Mouse (Mus musculus) kidney, postnatal 0 days (tissue): ENCODE results near the gene Olfr689. TPM values are rescaled to one million over a fixed set of nuclear protein-coding genes. Genes with fewer than 3 reads are reported as not detected.

Experiments used
- ATAC-seq: fragments of 200-750 bp; cut with Nextera tagmentation; replicated peaks from 2 replicates; pipeline ENCODE4 v1.8.0; 2017; ENCODE audit warnings: low read depth, moderate number of reproducible peaks, moderate TSS enrichment, moderate library complexity; ENCODE audit not compliant: low FRiP score
- DNase-seq: peaks from one replicate; pipeline ENCODE4 v3.0.0-alpha.2; 2016; ENCODE audit warnings: low spot score
- H3K27ac ChIP-seq: fragments of 300-500 bp; sonication (generic); 2 replicates; pipeline ENCODE4 v1.5.1; 2014; ENCODE audit warnings: mild to moderate bottlenecking
- H3K27me3 ChIP-seq: fragments of 300-500 bp; sonication (generic); 2 replicates; pipeline ENCODE4 v1.6.1; 2014; ENCODE audit warnings: low read length, mixed read lengths; ENCODE audit not compliant: insufficient read depth
- H3K36me3 ChIP-seq: fragments of 300-500 bp; sonication (generic); 2 replicates; pipeline ENCODE4 v1.6.1; 2014; ENCODE audit warnings: low read length, mixed read lengths; ENCODE audit not compliant: insufficient read depth
- H3K4me1 ChIP-seq: fragments of 300-500 bp; sonication (generic); replicated peaks from 2 replicates; pipeline ENCODE4 v1.6.1; 2014; ENCODE audit warnings: antibody characterized with exemption, low read length, mixed read lengths; ENCODE audit not compliant: insufficient read depth
- H3K4me2 ChIP-seq: fragments of 300-500 bp; sonication (generic); 2 replicates; pipeline ENCODE4 v1.6.1; 2014; ENCODE audit warnings: mild to moderate bottlenecking, low read length, moderate library complexity, mixed read lengths
- H3K4me3 ChIP-seq: fragments of 300-500 bp; sonication (generic); replicated peaks from 2 replicates; pipeline ENCODE4 v1.5.1; 2014; ENCODE audit warnings: low read depth, low read length
- H3K9ac ChIP-seq: fragments of 300-500 bp; sonication (generic); 2 replicates; pipeline ENCODE4 v1.6.1; 2014; ENCODE audit warnings: low read depth, low read length
- H3K9me3 ChIP-seq: fragments of 300-500 bp; sonication (generic); replicated peaks from 2 replicates; pipeline ENCODE4 v1.6.1; 2016; ENCODE audit warnings: low read length, inconsistent platforms, mixed read lengths
- CTCF ChIP-seq: IDR thresholded peaks from 2 replicates; pipeline ENCODE4 v1.5.1; 2016; ENCODE audit warnings: antibody characterized with exemption, low read depth, mild to moderate bottlenecking, moderate library complexity
- WGBS: fragments of 180-500 bp; shearing (Covaris S2); extraction: QIAGEN DNeasy Blood & Tissue Kit; methylation state at CpG from one replicate; pipeline ENCODE4 v1.1.7; 2014; 5-methylcytosine and 5-hydroxymethylcytosine counted together
- polyA plus RNA-seq: library from polyadenylated mRNA; unstranded; fragments of >200 nt; fragmentation: Nextera tagmentation; extraction: Ambion mirVana; gene quantifications from 2 replicates; pipeline ENCODE4 v1.2.1, GENCODE M21; 2015

The Olfr689 gene
- not detected in 2 replicates for polyA plus RNA-seq

- no peak within 1 kb of the TSS for H3K27ac ChIP-seq
- no peak within 1 kb of the TSS for H3K4me3 ChIP-seq
- TF ChIP-seq CTCF: no peak
- no peak within 1 kb of the TSS for H3K4me2 ChIP-seq
- no peak within 1 kb of the TSS for H3K9ac ChIP-seq
- DNase-seq: no peak
- no peak for ATAC-seq
- 75% methylated on average over 1 of the region's 1 CpGs for WGBS
- no peaks in the 10 kb centered on the region for H3K9me3 ChIP-seq
- H3K36me3 ChIP-seq: no peaks in the 10 kb centered on the region
- H3K27me3 ChIP-seq: no peaks in the 10 kb centered on the region
- H3K4me1 ChIP-seq: no peaks in the 10 kb centered on the region
Observed at GRCm38 (mm10) chr7:105310865-105311264, at the start of gene Olfr689. Olfr689 (plus strand) TSS chr7:105311165.

DNA sequence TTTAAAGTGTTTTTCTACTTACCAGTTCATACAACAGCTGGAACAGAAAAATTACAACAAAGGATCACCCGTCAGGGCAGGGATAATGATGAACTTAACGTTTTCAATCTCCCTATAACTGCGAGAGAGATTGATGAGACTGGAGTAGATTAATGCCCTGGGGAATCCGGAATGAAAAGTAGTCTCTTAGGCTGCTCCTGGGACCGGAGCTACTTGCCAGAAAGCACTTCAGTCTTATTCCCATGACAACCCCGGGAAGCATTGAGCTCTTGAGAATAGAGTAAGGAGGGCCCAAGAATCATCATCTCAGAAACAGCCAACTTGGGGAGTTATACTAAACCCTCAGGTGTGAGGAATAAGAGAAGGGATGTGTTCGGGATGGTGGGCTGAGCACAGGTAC, 38.5 kb upstream of the Olfr689 start:
- WGBS: 66% methylated on average over 7 of the region's 7 CpGs
- DNase-seq (no peak), ATAC-seq (no peak)
- no peaks in the 10 kb centered on the region for H3K9me3 ChIP-seq
- no peaks in the 10 kb centered on the region for H3K36me3 ChIP-seq
- no peak overlapping the region for H3K4me3 ChIP-seq
- H3K4me2 ChIP-seq: no peak overlapping the region
- no peaks in the 10 kb centered on the region for H3K4me1 ChIP-seq
- no peak overlapping the region for H3K27ac ChIP-seq
- no peak for TF ChIP-seq CTCF
- no peak overlapping the region for H3K9ac ChIP-seq
- H3K27me3 ChIP-seq: no peaks in the 10 kb centered on the region

DNA sequence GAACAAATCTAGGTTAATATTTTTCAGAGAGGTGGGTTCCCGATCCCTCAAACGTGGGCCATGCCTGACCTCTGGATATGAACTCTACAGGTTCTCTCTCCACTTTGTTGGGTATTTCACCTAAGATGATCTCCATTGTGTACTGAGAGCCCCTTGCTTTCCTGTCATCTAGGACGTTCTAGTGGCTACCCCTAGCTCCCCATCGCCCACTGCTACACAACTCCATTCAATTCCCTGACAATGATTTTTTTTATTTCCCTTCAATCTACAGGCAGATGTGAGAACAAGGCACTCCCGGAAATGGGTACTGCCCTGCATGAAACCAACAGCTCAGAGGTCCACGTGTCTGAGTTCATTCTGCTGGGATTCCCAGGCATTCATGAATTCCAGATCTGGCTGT, 23.2 kb upstream of the Olfr689 start, which contains the start of gene Olfr688:
Gene Olfr688, plus strand, starts transcription at position 301 of the 400 bp plus-strand sequence.
- no peaks in the 10 kb centered on the region for H3K4me1 ChIP-seq
- H3K36me3 ChIP-seq: no peaks in the 10 kb centered on the region
- H3K4me2 ChIP-seq: no peak within 1 kb of the TSS
- no peaks in the 10 kb centered on the region for H3K27me3 ChIP-seq
- no peak within 1 kb of the TSS for H3K27ac ChIP-seq
- 84% methylated on average over 6 of the region's 6 CpGs for WGBS
- TF ChIP-seq CTCF: no peak
- H3K9me3 ChIP-seq: no peaks in the 10 kb centered on the region
- H3K9ac ChIP-seq: no peak within 1 kb of the TSS
- no peak within 1 kb of the TSS for H3K4me3 ChIP-seq
- DNase-seq (no peak), ATAC-seq (no peak)

DNA sequence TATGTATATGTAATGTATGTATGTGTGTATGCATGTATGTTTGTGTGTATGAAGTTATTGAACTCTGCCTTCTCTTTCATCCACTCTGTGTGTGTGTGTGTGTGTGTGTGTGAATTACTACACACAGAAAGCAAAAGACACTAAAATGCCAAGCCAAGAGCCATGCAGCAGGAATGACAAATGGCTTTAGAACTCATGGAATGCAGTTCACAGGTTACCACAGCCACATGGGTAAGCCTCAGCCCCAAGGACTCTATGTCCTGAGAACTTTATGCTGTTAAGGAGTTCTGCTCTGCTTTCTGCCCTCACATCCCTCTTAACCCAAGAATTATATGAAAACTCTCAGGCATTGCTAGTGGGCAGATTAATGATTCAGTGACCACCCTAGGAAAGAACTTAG, 20.9 kb upstream of the Olfr689 start:
- no peak for TF ChIP-seq CTCF
- Histone ChIP-seq H3K27ac (no peak overlapping the region), H3K36me3 (no peaks in the 10 kb centered on the region), H3K27me3 (no peaks in the 10 kb centered on the region), H3K4me2 (no peak overlapping the region), H3K9me3 (no peaks in the 10 kb centered on the region), H3K9ac (no peak overlapping the region), H3K4me3 (no peak overlapping the region), H3K4me1 (no peaks in the 10 kb centered on the region)
- ATAC-seq (no peak), DNase-seq (no peak)

DNA sequence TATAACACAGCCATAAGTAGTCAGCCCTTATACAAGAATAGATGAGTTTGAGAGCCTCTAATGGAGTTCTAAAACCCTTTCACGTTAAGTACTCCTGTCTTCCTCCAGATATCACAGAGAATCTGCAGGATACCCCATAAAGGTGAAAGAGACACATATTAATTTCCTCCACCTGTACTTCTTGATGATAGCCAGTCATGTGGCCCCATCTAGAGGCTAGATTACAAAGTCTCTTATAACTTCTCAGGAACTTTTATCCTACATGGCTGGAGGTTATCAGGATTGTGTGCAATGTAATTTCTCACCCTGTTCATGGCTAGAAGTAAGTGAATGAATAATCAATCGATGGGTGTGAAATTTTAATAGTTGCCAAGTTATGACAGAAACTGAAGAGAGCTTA, 14.3 kb downstream of the Olfr689 start:
- H3K9ac ChIP-seq: no peak overlapping the region
- H3K27ac ChIP-seq: no peak overlapping the region
- no peak for TF ChIP-seq CTCF
- H3K27me3 ChIP-seq: no peaks in the 10 kb centered on the region
- H3K4me1 ChIP-seq: no peaks in the 10 kb centered on the region
- H3K4me2 ChIP-seq: no peak overlapping the region
- DNase-seq (no peak), ATAC-seq (no peak)
- H3K36me3 ChIP-seq: no peaks in the 10 kb centered on the region
- no peak overlapping the region for H3K4me3 ChIP-seq
- H3K9me3 ChIP-seq: no peaks in the 10 kb centered on the region
- WGBS: 71% methylated on average over 2 of the region's 2 CpGs

GRCm38 (mm10) chr7:105334004-105334403, 23.0 kb downstream of the Olfr689 start, which contains the start of gene Olfr690:
Olfr690 (minus strand) TSS chr7:105334104.
- WGBS: 86% methylated on average over 1 of the region's 1 CpGs
- no peaks in the 10 kb centered on the region for H3K27me3 ChIP-seq
- TF ChIP-seq CTCF: no peak
- H3K4me2 ChIP-seq: no peak within 1 kb of the TSS
- no peak within 1 kb of the TSS for H3K9ac ChIP-seq
- ATAC-seq (no peak), DNase-seq (no peak)
- no peak within 1 kb of the TSS for H3K27ac ChIP-seq
- H3K36me3 ChIP-seq: no peaks in the 10 kb centered on the region
- H3K4me3 ChIP-seq: no peak within 1 kb of the TSS
- no peaks in the 10 kb centered on the region for H3K4me1 ChIP-seq
- H3K9me3 ChIP-seq: no peaks in the 10 kb centered on the region

DNA sequence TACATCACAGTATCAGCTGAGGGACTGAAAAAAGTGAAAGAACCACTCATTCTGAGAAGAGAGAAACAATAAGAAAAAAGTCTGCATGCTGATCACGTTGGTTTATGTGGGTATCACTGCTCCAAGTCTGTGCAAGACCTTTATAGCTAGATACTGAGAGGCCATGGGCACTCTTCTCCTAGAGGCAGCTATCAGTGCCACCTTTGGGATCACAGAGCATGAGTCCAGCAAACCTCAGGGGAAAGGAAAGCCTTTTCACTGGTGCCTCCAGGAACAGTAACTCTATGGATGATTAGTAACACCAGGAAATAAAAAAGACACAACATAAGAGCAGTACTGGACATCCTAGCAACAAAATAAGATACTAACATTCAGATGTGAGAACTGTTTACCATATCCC, 31.2 kb downstream of the Olfr689 start, which contains the start of gene Olfr691:
Gene Olfr691, minus strand, starts transcription at position 101 of the 400 bp plus-strand sequence.
- no peak for ATAC-seq
- no peak for DNase-seq
- Histone ChIP-seq H3K36me3 (no peaks in the 10 kb centered on the region), H3K9me3 (no peaks in the 10 kb centered on the region), H3K4me3 (no peak within 1 kb of the TSS), H3K4me2 (no peak within 1 kb of the TSS), H3K4me1 (no peaks in the 10 kb centered on the region), H3K27ac (no peak within 1 kb of the TSS), H3K9ac (no peak within 1 kb of the TSS), H3K27me3 (no peaks in the 10 kb centered on the region)
- TF ChIP-seq CTCF: no peak
- WGBS: 55% methylated on average over 1 of the region's 1 CpGs
